Mouse (Mus musculus): Measurements from ENCODE around the gene Il4i1. TPM values are rescaled to one million over a fixed set of nuclear protein-coding genes. Genes with fewer than 3 reads are reported as not detected.

Gene Il4i1
- polyA plus RNA-seq, 2 experiments from 2014 or later: 2.0 to 4.1 TPM

DNA sequence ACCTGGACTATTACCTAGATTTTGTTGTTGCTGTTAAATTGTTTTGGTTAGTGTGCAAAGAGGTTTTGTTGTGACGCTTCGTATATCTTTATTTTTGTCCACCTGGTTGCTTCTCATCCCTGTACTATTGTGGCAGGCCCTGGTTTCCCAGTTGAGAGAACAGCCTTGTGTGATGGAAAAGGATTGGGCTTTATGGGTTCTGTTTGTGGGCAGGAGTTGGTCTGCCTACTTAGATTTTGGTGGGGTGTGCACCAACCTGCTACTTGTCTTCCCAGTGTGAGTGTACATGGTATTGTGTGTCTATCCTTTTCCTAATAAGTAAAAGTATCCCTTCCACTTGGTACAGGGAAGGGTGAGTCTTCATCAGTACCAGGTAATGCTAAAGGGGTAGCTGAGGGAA lies 3.2 kb downstream of the Il4i1 start:
- ATAC-seq: no peak

DNA sequence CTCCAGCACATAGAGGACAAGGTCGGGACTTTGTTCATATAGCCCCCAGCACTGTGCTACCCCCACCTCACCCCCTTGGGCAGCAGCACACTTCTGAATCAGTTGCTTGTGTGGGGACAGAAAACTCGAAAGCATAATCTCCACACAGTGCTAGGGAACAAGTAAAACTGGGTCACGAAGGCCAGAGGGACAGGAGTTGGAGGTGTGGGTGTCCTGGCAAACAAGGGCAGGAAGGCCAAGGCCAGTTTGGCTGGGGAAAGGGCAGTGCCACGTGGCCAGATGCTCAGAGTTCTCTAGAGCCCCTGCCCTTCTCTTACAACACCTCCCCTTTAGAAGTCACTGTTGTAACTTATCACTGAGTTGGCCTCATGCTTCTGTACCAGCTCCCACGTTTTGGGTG lies 3.7 kb downstream of the Il4i1 start:
- no peak for ATAC-seq

DNA sequence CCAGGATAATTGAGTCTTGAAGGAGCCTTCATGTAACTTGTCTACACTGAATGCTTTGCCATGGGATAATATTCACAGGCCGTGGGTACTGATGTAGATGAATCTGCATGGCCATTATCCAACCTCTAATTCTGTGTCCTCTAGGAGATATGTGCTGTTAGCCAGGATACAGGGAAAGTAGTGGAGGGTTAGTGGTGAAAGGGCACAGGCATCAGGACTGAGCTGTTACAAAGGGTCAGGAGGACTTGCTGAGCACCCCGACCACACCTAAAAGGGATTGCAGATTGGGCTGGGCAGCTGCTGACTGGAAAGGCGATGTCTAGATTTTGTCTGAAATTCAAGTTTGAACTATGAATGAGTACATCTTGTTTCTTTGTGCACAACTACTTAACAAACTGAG lies 4.3 kb downstream of the Il4i1 start:
- no peak for ATAC-seq

DNA sequence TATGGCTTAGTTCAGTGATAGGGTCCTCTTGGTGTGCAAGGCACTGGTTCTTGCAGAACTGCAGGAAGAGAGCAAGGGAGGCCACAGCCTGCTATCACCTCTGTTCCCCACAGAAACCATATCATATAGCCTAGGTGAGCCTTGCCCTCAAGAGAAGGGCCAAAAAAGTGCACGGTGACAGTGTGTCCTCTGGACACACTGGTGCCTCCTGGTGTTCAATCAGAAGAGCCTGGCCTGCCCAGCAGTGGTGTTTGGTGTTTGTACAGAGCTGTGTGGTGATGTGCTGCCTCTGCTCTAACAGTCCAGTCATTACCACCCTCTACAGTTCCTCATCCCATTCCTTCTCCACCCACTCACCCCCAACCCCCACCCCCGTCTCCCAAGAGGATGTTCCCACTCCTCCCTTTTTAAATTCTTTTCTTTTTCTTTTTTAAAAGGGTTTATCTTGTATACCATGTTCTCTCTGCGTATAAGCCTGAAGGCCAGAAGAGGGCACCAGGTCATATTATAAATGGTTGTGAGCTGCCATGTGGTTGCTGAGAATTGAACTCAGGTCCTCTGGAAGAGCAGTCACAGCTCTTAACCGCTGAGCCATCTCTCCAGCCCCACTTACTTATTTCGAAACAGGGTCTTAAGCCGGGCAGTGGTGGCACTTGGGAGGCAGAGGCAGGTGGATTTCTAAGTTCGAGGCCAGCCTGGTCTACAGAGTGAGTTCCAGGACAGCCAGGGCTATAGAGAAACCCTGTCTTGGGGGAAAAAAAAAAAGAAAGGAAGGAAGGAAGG lies 5.7 kb downstream of the Il4i1 start:
- ATAC-seq: no peak

DNA sequence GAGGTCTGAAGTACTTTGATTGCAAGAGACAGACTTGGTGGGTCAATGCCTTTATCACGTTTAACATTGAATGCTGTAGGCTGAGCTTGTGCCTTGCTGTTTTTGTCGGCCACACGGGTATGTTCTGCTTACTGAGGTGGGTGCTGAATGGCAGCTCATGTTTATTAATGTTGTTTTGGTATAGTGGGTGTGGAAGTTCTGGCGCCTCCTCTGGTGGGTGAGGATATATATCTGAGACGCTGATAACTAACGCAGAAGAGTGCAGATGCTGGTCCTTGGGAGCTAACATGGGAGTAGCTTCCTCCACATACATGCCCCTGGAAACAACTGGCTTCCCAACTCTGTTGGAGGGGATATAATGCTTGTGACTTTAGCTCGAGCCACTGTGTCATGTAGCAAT lies 7.2 kb downstream of the Il4i1 start:
- ATAC-seq: no peak

DNA sequence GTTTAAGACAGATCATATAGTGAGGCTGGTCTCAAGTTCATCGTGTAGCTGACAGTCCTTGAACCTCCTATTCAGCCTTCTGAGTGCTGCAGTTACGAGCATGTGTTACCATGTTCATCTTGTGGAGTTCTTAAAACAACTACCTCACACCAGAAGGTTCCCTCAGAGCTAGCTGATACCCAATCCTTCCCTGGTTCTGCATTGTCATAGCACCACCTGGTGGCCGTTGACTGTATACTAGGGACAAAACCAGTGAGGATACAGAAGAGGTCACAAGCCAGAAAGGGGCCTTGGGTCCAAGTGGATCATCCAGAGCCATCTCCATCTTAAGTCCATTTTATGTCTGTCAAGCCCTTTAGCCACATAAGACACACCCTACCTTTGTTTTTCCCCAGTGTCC lies 8.7 kb downstream of the Il4i1 start:
- ATAC-seq: peak; percentile 57

DNA sequence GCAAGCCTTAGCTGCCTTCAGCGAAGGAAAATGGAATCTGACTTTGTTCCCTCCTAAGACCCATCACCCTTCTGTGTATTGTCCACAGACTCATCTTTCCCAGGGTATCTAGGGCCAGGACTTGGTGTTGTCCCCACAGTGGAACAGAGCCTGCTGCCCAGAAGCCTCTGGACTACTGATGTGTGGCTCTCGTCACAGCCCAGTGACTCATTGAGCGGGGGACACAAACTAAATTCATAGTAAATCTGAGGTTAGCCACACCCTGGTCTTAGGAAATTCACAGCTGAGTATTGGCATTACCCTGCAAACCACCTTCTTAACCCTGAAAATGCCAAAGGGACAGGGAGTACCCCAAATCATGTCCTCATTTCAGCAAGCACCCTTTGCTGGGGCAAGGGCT lies 10.6 kb downstream of the Il4i1 start:
- no peak for ATAC-seq

DNA sequence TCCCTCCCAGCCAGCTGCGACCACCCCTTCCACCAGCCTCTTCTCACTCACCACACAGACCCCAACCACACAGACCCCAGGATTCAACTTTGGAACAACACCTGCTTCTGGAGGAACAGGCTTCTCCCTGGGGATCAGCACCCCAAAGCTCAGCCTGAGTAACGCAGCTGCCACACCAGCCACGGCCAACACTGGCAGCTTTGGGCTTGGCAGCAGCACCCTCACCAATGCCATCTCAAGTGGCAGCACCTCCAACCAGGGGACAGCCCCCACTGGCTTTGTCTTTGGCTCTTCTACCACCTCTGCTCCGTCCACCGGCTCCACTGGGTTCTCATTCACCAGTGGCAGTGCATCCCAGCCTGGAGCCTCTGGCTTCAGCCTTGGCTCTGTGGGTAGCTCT lies 12.5 kb downstream of the Il4i1 start:
- no peak for ATAC-seq

DNA sequence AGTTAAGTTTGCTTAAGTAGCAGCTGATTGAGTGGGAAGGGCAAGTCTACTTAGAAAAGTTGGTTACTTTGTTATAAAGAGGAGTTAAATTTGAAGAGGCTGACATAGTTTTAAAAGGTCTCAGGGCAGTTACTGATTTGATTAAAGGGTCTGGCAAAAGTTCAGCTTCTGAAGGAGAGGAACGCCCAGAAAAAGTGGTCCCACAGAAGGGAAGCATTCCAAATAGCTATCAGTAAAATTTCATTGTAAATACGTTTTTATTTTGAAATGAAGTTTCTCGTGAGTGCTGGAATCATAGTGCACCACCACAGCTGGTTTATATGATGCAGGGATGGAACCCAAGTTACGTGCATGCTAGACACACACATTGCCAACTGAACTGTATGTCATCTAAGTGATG lies 16.6 kb downstream of the Il4i1 start:
- ATAC-seq: no peak

DNA sequence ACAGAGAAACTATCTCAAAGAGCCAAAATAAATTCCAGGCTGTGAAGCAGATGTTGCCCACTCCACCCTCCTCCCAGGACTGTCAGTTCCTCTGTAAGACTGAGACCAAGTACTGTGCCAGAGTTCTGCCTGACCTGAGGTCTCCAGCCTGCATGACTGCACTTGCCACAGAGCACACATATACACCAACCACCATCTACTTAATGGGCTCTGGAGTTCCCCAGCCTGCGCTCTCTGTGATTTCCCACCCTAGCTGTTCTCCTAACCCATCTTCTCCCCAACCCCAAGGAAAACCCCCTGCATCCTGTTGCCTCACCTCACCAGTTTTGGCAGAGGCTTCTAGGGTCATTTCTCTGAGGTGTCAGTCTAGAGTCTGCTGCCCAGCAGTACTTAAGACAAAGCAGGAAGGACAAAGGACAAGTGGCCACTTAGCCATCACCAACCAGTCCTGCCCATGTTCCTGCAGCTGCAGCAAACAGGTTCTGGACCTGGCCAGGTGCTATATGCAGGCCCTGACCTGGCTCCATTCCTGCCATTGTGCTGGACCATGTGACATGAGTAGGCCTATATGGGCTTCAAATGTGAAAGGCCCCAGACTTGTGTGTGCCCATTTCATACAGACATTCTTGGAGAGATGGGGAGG lies 19.3 kb downstream of the Il4i1 start:
- no peak for ATAC-seq

DNA sequence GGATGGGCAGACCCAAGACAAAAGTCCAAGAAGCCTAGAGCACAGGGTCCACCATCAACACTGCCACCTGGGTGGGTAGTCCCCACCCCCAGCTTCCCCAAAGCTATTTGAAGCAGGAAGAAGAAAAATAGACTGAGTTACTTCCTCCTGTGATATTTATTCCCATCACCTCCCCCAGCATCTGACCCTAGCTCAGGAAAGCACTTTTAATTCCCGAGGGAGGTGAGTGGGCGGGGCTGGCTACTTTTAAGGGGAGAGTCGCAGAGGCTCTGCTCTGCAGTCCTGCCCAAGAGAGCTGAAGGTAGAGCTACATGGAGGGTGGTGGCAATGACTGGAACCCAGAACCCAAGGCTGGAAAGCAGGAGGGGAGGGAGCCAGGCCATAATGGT lies 19.8 kb downstream of the Il4i1 start:
- ATAC-seq: no peak

DNA sequence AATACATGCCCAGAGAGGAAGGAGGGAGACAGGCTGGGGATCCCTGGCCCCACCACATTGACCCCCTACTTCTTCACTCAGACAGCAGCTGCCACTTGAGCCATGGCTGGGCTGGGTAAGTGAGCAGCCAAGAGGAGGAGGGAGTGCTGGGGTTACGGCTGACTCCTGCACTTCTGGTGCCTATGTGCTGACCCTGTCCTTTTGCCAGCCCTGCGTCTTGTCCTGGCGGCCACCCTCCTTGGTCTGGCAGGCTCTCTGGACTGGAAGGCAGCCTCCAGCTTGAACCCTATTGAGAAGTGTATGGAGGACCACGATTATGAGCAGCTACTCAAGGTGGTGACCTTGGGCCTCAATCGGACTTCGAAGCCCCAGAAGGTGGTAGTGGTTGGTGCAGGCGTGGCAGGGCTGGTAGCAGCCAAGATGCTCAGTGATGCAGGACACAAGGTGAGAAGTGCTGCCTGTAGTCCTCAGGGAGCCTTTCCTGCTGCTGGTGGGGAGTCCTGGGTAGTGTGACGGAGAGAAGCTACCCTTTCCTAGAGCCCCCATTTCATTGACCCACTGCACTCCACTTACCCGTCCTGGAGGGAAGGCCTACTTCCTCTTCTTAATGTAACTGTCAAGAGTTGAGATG lies 20.4 kb downstream of the Il4i1 start:
- ATAC-seq: no peak

DNA sequence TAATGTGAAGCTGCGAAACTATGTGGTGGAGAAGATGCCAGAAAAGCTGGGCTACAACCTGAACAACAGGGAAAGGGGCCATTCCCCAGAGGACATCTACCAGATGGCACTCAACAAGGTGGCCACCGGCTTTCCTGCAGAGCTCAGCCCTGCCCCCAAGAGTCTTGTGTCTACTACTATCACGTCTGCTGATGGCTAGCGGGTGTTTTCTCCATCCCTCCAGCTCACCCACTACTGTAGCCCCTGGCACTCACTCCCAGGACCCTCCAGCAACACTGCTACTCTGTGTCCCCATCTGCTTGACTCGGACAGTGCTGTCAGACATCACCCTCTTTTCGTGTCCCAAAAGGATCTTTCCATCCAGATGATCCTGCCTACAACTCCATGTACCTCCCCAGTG lies 21.9 kb downstream of the Il4i1 start:
- ATAC-seq: no peak

DNA sequence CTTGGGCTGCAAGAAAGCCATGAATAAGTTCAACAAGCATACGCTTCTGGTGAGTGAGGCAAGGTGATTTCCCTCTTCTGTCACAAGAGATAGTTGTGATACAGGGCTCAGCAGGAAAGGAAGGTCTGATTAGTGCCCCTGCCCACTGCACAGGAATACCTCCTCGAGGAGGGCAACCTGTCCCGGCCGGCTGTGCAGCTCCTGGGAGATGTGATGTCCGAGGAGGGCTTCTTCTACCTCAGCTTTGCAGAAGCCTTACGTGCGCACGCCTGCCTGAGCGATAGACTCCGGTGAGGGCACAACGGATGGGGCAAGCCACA lies 22.9 kb downstream of the Il4i1 start:
- peak; percentile 34 for ATAC-seq

DNA sequence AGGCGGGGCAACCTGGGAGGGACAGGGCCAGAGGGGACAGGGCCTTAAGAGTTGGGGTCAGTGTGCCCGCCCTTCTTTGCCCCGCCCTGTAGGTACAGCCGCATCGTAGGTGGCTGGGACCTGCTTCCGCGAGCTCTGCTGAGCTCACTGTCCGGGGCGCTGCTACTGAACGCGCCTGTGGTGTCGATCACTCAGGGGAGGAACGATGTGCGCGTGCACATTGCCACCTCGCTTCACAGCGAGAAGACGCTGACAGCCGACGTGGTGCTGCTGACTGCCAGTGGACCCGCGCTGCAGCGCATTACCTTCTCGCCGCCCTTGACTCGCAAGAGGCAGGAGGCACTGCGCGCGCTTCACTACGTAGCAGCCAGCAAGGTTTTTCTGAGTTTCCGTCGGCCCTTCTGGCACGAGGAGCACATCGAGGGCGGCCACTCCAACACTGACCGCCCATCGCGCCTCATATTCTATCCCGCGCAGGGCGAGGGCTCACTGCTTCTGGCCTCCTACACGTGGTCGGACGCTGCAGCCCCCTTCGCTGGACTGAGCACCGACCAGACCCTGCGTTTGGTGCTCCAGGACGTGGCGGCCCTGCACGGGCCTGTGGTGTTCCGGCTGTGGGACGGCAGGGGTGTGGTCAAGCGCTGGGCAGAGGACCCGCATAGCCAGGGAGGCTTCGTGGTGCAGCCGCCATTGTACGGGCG lies 23.5 kb downstream of the Il4i1 start:
- peak; percentile 63 for ATAC-seq

DNA sequence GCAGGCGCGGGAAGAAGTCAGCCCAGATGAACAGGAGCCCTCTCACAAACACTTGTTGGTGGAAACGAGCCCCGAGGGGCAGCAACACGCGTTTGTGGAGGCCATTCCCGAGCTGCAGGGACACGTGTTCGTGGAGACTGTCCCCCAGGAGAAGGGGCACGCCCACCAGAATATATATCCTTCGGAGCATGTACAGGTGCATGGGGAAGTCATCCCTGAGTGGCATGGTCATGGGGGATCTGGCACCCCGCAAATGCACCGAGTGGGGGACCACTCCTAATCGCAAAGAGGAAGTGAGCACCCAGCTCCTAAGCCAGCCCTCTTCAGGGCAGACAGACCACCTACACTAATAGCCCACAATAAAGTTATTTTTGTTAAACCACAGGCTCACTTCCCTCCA lies 24.2 kb downstream of the Il4i1 start:
- no peak for ATAC-seq

DNA sequence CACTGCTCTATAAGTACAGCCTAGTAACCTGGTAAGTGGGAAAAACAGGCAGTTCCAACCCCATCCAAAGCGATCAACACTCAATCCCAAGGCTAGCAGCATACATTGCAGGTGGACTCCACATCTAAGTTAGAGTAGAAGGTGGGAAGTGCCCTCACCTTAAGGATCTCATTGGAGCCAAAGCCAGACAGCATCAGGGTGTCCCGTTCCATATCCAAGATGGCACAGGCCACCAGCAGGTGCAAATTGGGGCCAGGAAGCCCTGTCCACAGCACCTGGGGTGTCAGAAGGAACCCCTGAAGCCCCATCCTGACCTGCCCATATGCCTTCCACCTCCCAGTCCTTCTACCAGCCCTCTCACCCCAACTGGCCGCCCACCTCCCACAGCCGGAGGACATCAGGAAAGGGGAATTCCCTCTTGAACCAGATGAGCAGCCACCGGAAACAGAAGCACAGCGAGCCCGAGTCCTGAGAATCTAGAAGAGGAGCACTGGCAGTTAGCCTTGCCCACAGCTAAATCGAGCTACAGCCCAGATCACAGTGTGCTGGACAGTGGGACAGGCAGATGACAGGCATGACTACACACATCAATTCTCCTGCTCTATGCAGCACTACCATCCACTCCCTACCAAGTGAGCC lies 25.8 kb downstream of the Il4i1 start:
- no peak for ATAC-seq

DNA sequence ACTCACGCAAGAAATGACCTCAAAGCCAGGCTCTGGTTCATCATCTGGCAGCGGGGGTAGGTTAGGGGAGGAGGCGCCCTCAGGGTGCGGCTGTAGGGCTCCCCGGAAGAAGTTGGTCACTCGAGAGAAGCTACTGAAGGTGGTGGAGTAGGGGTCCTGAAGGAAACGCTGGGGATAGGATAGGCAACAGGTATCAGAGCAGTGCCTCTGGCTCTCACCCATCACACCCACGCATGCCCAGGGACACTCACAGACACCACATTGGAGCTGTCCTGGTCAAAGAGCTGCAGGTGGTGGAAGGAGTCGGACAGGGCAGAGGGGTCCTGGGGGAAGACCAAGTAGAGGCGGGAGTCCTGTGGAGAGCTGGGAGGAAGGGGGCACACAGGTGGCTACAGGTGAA lies 28.8 kb downstream of the Il4i1 start:
- no peak for ATAC-seq

DNA sequence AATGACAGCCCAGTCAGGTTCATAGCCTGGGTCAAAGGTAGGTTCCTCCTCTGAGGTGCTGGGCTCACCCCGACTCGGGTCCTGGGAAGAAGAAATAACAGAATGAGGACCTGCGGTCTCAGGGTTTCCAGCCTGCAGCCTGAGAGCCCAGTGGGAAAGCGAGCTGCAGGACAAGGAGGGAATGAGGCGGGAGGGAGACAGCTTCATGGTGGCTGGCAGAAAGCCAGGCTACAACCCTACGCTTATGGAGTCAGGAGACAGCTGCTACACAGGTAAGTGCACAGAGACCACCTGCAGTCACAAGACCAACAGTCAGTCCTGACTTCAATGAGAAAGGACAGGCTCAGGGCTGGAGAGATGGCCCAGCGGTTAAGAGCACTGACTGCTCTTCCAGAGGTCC lies 30.6 kb downstream of the Il4i1 start:
- no peak for ATAC-seq

DNA sequence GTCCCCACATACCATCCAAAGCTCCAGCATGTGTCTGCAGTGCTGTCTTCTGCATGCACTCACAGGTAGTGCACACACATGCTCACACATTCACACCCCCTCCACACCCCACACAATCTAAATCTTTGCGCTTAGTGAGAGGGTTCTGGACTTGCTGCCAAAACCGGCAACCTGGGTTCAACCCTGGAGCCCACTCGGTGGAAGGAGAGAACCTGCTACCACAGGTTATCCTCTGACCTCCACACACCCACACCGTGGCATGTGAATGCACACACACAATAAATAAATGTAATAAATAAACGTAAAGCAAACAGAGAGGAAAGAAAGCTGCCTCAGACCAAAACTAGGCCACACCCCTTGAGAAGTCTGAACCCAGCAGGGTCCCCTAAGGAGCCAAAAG lies 31.6 kb downstream of the Il4i1 start:
- ATAC-seq: no peak

DNA sequence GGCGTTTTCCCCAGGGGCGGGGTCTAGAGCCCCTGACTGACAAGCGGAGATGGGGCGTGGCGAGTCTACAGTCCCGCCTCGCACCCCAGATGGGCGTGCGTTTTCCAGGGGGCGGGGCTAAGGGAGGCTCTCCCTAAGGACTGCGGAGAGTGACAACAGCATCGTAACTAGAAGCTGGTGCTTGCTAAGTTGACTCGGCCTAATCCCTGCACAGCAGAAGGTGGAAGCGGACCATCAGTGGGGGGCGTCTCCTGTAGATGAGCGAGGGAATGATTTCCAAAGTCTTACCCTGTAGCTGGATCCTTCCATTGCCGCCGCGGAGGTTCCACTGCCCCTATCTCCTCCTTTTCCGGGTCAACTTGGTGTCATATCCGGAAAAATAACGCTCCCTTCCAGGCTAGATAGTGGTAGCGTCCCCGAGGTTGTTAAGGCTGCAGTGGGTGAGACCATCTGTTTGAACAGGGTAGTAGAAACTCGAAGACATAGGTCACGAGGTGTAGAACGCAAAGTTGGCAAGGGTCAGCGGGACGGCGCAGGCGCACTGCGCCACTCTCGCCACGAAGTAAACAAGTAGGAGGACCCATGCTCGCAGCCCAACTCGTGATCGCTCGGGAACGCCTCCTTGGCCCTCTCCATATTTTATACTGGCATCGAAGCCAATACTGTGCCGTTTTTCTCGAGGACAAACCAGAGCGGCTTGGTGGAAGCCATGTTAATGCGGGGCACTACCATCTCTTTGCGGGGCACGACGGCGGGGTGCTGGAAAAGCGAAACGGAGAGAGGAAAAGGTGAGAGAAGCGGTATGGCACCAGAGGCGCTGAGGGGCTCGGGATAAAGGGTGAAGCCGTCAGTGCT lies 32.6 kb downstream of the Il4i1 start, which contains the start of the genes Akt1s1 and Tbc1d17:
Gene Akt1s1, plus strand, starts transcription at position 431 of the 855 bp plus-strand sequence.
Gene Tbc1d17, minus strand, starts transcription at position 519 of the 855 bp plus-strand sequence.
- peak; percentile 82 for ATAC-seq

Measured in activated CD4-positive, CD25-positive, alpha-beta regulatory T cell, adult 4 months (primary cell).